Mouse (Mus musculus): Measurements from ENCODE around the gene Myh10.

Gene Myh10

GRCm38 (mm10) chr11:68745374-68746200 is 54.2 kb downstream of the Myh10 start:
- peak; percentile 18 for DNase-seq (ENCODE audit: low spot score)

GRCm38 (mm10) chr11:68748121-68748520 is 56.8 kb downstream of the Myh10 start:
- DNase-seq (ENCODE audit: low spot score), result no peak

GRCm38 (mm10) chr11:68750206-68750605 is 58.8 kb downstream of the Myh10 start:
- DNase-seq (ENCODE audit: low spot score), result no peak

GRCm38 (mm10) chr11:68750938-68751337 is 59.6 kb downstream of the Myh10 start:
- DNase-seq (ENCODE audit: low spot score), result peak; percentile 33

- DNase-seq (ENCODE audit: low spot score), result no peak
Measured at GRCm38 (mm10) chr11:68754283-68754682, 62.9 kb downstream of the Myh10 start.

GRCm38 (mm10) chr11:68756456-68757348 is 65.3 kb downstream of the Myh10 start:
- DNase-seq (ENCODE audit: low spot score), result no peak

GRCm38 (mm10) chr11:68759691-68760090 is 68.3 kb downstream of the Myh10 start:
- DNase-seq (ENCODE audit: low spot score), result no peak

- no peak for DNase-seq (ENCODE audit: low spot score)
Measured at GRCm38 (mm10) chr11:68761155-68761554, 69.8 kb downstream of the Myh10 start.

- DNase-seq (ENCODE audit: low spot score), result no peak
Measured at GRCm38 (mm10) chr11:68761664-68762063, 70.3 kb downstream of the Myh10 start.

- DNase-seq (ENCODE audit: low spot score), result no peak
Measured at GRCm38 (mm10) chr11:68764622-68765021, 73.3 kb downstream of the Myh10 start.

- DNase-seq (ENCODE audit: low spot score), result no peak
Measured at GRCm38 (mm10) chr11:68767762-68768542, 76.6 kb downstream of the Myh10 start.

GRCm38 (mm10) chr11:68769770-68770510 is 78.6 kb downstream of the Myh10 start:
- DNase-seq (ENCODE audit: low spot score), result no peak

GRCm38 (mm10) chr11:68776147-68776655 is 84.8 kb downstream of the Myh10 start:
- DNase-seq (ENCODE audit: low spot score), result no peak

- DNase-seq (ENCODE audit: low spot score), result no peak
Measured at GRCm38 (mm10) chr11:68777933-68778332, 86.6 kb downstream of the Myh10 start.

- no peak for DNase-seq (ENCODE audit: low spot score)
Measured at GRCm38 (mm10) chr11:68778855-68779254, 87.5 kb downstream of the Myh10 start.

GRCm38 (mm10) chr11:68779735-68780465 is 88.5 kb downstream of the Myh10 start:
- no peak for DNase-seq (ENCODE audit: low spot score)

- DNase-seq (ENCODE audit: low spot score), result no peak
Measured at GRCm38 (mm10) chr11:68780466-68781114, 89.2 kb downstream of the Myh10 start.

GRCm38 (mm10) chr11:68782336-68782735 is 91.0 kb downstream of the Myh10 start:
- DNase-seq (ENCODE audit: low spot score), result no peak

GRCm38 (mm10) chr11:68785813-68786212 is 94.5 kb downstream of the Myh10 start:
- DNase-seq (ENCODE audit: low spot score), result no peak

- DNase-seq (ENCODE audit: low spot score), result no peak
Measured at GRCm38 (mm10) chr11:68787222-68787621, 95.9 kb downstream of the Myh10 start.

Data from layer of hippocampus, adult 11-12 months (tissue).